Mouse (Mus musculus) cerebellum, adult 2 months (tissue): ENCODE measurements around the gene Ms4a15.
A peak's percentile ranks its signal among the peaks of the same experiment; 100 is the strongest.

Experiments used
- CTCF ChIP-seq: fragments of 200-500 bp; IDR thresholded peaks from 2 replicates; pipeline ENCODE4 v1.5.1; 2011; ENCODE audit warnings: low read depth, mild to moderate bottlenecking, control low read depth, low read length, moderate library complexity, borderline replicate concordance; ENCODE audit not compliant: insufficient read depth
- POLR2A ChIP-seq: fragments of 200-500 bp; IDR thresholded peaks from 2 replicates; pipeline ENCODE4 v1.6.1; 2011; ENCODE audit warnings: low read length, control low read depth, borderline replicate concordance; ENCODE audit not compliant: insufficient read depth

- TF ChIP-seq CTCF (peak; percentile 73; the same call in 1 of the 2 replicates), POLR2A (no peak)
Measured at GRCm38 (mm10) chr19:10959085-10959977, 33.7 kb downstream of the Ms4a15 start.
